Mouse (Mus musculus): ENCODE data around the gene Qsox1. TPM values are rescaled to one million over a fixed set of nuclear protein-coding genes. Genes with fewer than 3 reads are reported as not detected.

Gene Qsox1
- polyA plus RNA-seq, 1 experiment from 2014 or later, result 22.1 TPM

- DNase-seq (ENCODE audit: low spot score), result no peak
These were observed 64.8 kb downstream of the Qsox1 start for GRCm38 (mm10) chr1:155747911-155748310.

- no peak for DNase-seq (ENCODE audit: low spot score)
These were observed 65.7 kb downstream of the Qsox1 start for GRCm38 (mm10) chr1:155747011-155747410.

- DNase-seq (ENCODE audit: low spot score), result no peak
These were observed 70.0 kb downstream of the Qsox1 start for GRCm38 (mm10) chr1:155742411-155743363.

GRCm38 (mm10) chr1:155741988-155742387, 70.7 kb downstream of the Qsox1 start:
- DNase-seq (ENCODE audit: low spot score), result peak; percentile 15

- DNase-seq (ENCODE audit: low spot score), result no peak
These were observed 71.2 kb downstream of the Qsox1 start for GRCm38 (mm10) chr1:155741378-155741945.

- peak; percentile 35 for DNase-seq (ENCODE audit: low spot score)
These were observed 71.9 kb downstream of the Qsox1 start for GRCm38 (mm10) chr1:155740622-155741377.

- DNase-seq (ENCODE audit: low spot score), result no peak
These were observed 74.8 kb downstream of the Qsox1 start for GRCm38 (mm10) chr1:155737809-155738383.

GRCm38 (mm10) chr1:155737017-155737808, 75.5 kb downstream of the Qsox1 start:
- no peak for DNase-seq (ENCODE audit: low spot score)

GRCm38 (mm10) chr1:155736096-155736825, 76.4 kb downstream of the Qsox1 start:
- no peak for DNase-seq (ENCODE audit: low spot score)

GRCm38 (mm10) chr1:155731156-155731555, 81.5 kb downstream of the Qsox1 start:
- DNase-seq (ENCODE audit: low spot score), result no peak

- DNase-seq (ENCODE audit: low spot score), result no peak
These were observed 83.4 kb downstream of the Qsox1 start for GRCm38 (mm10) chr1:155729113-155729795.

GRCm38 (mm10) chr1:155727830-155728229, 84.9 kb downstream of the Qsox1 start:
- DNase-seq (ENCODE audit: low spot score), result no peak

Other genes with a start within 250 kb of the Qsox1 start
- 0.05 TPM in 1 of 2 replicates, not detected in the other for gene Lhx4, start 61.2 kb downstream of the Qsox1 start, polyA plus RNA-seq (2015; fragmentation: Nextera tagmentation; extraction: Ambion mirVana)
- gene Cep350, start 160.4 kb upstream of the Qsox1 start, polyA plus RNA-seq (2015; fragmentation: Nextera tagmentation; extraction: Ambion mirVana), result 10.4 and 16.9 TPM in 2 replicates
- 81.0 and 92.7 TPM in 2 replicates for gene Tor1aip2, start 222.5 kb upstream of the Qsox1 start, polyA plus RNA-seq (2015; fragmentation: Nextera tagmentation; extraction: Ambion mirVana)
- 90.2 and 104 TPM in 2 replicates for gene Tor1aip1, start 223.6 kb upstream of the Qsox1 start, polyA plus RNA-seq (2015; fragmentation: Nextera tagmentation; extraction: Ambion mirVana)